Mouse (Mus musculus): ENCODE data around the gene Etnk2.

DNA sequence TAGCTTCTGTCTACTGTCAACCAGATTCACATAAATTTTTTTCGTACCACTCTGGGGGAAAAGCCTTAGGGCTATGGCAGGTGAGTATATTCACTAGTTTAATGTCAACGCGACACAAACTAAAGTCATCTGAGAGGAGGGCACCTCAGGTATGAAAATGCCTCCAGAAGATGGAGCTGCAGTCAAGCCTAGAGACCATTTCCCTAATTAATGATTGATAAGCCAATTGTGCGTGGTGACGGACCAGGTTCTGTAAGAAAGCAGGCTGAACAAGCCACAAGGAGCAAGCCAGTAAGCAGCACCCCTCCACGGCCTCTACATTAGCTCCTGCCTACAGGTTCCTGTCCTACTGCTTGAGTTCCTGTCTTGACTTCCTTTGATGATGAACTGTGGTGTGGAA is 2.4 kb upstream of the Etnk2 start:
- no peak for TF ChIP-seq EP300 (IDR thresholded peaks at IDR 0.05; ENCODE audit: insufficient read depth, low read depth, low read length)
- no peak for TF ChIP-seq POLR2A (IDR thresholded peaks at IDR 0.05; ENCODE audit: insufficient read depth, low read length)
